Mouse (Mus musculus) cerebellum, adult 2 months (tissue): ENCODE measurements around the gene Pla2g2e. TPM values are rescaled to one million over a fixed set of nuclear protein-coding genes. Genes with fewer than 3 reads are reported as not detected.
"Not testable (repeated sequence)": the region's sequence is repeated elsewhere in the genome, so short reads cannot be mapped to it uniquely, and the experiment has no call there.

Experiments
- DNase-seq, 2 experiments: peaks; one replicate each; pipeline ENCODE4 v3.0.0; 2021
- H3K27ac ChIP-seq: fragments of 200-500 bp; 2 replicates; pipeline ENCODE4 v1.5.1; 2012; ENCODE audit warnings: low read length, control low read depth, inconsistent platforms; ENCODE audit not compliant: insufficient read depth
- H3K27me3 ChIP-seq: fragments of 200-500 bp; 2 replicates; pipeline ENCODE4 v1.6.1; 2012; ENCODE audit warnings: inconsistent platforms, mild to moderate bottlenecking, low read length, moderate library complexity; ENCODE audit not compliant: control insufficient read depth, insufficient read depth
- H3K4me1 ChIP-seq: fragments of 200-500 bp; 2 replicates; pipeline ENCODE4 v1.6.1; 2011; ENCODE audit warnings: low read length; ENCODE audit not compliant: control insufficient read depth, insufficient read depth
- H3K4me3 ChIP-seq: fragments of 200-500 bp; replicated peaks from 2 replicates; pipeline ENCODE3; 2011; ENCODE audit warnings: mild to moderate bottlenecking, low read depth, low read length, control low read depth; ENCODE audit not compliant: insufficient read depth
- CTCF ChIP-seq: fragments of 200-500 bp; IDR thresholded peaks from 2 replicates; pipeline ENCODE4 v1.5.1; 2011; ENCODE audit warnings: low read depth, mild to moderate bottlenecking, control low read depth, low read length, moderate library complexity, borderline replicate concordance; ENCODE audit not compliant: insufficient read depth
- POLR2A ChIP-seq: fragments of 200-500 bp; IDR thresholded peaks from 2 replicates; pipeline ENCODE4 v1.6.1; 2011; ENCODE audit warnings: low read length, control low read depth, borderline replicate concordance; ENCODE audit not compliant: insufficient read depth
- WGBS: fragments of 180-500 bp; shearing (Covaris S2); methylation state at CpG from one replicate; pipeline ENCODE4 v1.1.7; 2018; 5-methylcytosine and 5-hydroxymethylcytosine counted together
- polyA plus RNA-seq: library from polyadenylated mRNA; depleted of rRNA; stranded (reverse); fragments of >200 nt; gene quantifications from 2 replicates; pipeline ENCODE4 v1.2.3, GENCODE M21; 2012

Gene Pla2g2e
- polyA plus RNA-seq, 1 experiment = not detected

DNA sequence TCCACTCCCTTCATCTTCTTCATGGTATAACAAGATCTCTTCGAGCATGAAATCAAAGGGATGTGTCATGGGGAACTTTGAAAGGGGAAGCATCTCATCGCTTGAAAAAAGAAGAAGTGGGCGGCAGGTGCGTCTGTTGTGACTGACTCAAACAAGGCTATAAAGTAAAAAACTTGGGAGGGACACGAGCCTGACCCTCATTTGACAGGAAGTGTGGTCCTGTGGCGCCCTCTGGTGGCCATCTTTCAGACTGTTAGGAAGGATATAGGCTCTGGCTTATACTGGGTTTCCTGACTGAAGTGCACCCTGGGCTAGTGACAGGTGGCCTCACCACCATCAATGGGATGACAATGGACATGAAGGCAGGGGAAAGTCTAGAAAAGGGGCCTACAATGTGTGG, 6.5 kb downstream of the Pla2g2e start:
- WGBS = 18% methylated on average over 6 of the region's 6 CpGs
- peak; percentile 62 to 79 for DNase-seq
- H3K27ac ChIP-seq = no peak overlapping the region
- no peaks in the 10 kb centered on the region for H3K4me1 ChIP-seq
- TF ChIP-seq CTCF (peak; percentile 85), POLR2A (no peak)
- no peaks in the 10 kb centered on the region for H3K27me3 ChIP-seq
- H3K4me3 ChIP-seq = no peak overlapping the region

- Histone ChIP-seq H3K27me3 (no peaks in the 10 kb centered on the region), H3K4me1 (peaks cover 4% of the 10 kb centered on the region)
- WGBS = 57% methylated on average over 7 of the region's 7 CpGs
These were observed 11.4 kb downstream of the Pla2g2e start for GRCm38 (mm10) chr4:138889165-138889564.

GRCm38 (mm10) chr4:138889635-138890034, 11.9 kb downstream of the Pla2g2e start:
- Histone ChIP-seq H3K4me1 (peaks cover 4% of the 10 kb centered on the region), H3K4me3 (no peak overlapping the region), H3K27ac (no peak overlapping the region), H3K27me3 (no peaks in the 10 kb centered on the region)
- TF ChIP-seq POLR2A (no peak), CTCF (no peak)
- whole genome bisulfite sequencing = 61% methylated on average over 8 of the region's 8 CpGs
- DNase-seq = no peak

More at GRCm38 (mm10) chr4:138889165-138889564, 11.4 kb downstream of the Pla2g2e start:
- DNase-seq = no peak
- Histone ChIP-seq H3K27ac (no peak overlapping the region), H3K4me3 (no peak overlapping the region)
- TF ChIP-seq CTCF (no peak), POLR2A (no peak)

DNA sequence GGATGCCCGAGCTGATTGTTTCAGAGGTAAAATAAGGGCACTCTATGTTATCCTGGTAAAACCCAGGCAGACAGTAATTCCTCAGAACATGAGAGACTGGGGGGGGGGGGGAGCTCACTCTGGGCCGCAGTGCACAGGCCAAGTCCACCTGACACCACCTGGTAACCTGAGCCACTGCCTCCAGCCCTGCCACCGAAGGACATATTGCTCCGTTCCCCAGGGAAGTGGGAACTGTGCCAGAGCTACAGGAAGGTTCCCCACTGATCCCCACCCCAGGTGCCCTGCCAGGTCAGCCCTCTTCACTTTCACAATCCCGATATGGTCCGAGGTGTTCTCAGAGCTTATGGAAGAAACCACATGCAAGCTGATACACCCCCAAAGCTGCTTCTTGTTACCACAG, 14.9 kb downstream of the Pla2g2e start:
- TF ChIP-seq POLR2A = no peak
- TF ChIP-seq CTCF = no peak
- no peak overlapping the region for H3K4me3 ChIP-seq
- peak; percentile 21 to 28 for DNase-seq
- peaks cover 4% of the 10 kb centered on the region for H3K4me1 ChIP-seq
- WGBS = 20% methylated on average over 6 of the region's 6 CpGs
- H3K27ac ChIP-seq = no peak overlapping the region
- no peaks in the 10 kb centered on the region for H3K27me3 ChIP-seq

DNA sequence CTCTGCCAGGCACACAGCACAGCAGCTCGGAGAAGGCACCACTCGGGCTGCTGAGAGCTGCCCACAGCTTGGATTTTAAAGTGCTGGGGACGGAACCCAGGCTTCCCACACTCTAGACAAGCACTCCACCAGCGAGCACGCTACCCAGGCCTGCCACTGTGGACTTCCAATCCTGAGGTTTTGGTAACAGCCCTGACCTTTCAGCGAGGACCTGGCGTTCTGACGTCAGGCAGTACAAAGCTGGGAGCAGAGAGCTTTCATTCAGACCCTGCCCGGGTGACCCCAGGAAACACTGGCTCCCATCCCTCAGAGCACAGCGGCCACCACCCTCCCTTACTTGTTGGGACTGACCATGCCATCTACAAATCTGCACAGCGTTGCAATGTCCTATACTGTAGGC, 16.0 kb downstream of the Pla2g2e start:
- not testable (repeated sequence) for H3K27ac ChIP-seq, DNase-seq, H3K4me1 ChIP-seq, H3K27me3 ChIP-seq, H3K4me3 ChIP-seq
- WGBS = 88% methylated on average over 11 of the region's 11 CpGs

GRCm38 (mm10) chr4:138899361-138899760, 21.6 kb downstream of the Pla2g2e start:
- 79% methylated on average over 7 of the region's 7 CpGs for WGBS
- no peak for DNase-seq

DNA sequence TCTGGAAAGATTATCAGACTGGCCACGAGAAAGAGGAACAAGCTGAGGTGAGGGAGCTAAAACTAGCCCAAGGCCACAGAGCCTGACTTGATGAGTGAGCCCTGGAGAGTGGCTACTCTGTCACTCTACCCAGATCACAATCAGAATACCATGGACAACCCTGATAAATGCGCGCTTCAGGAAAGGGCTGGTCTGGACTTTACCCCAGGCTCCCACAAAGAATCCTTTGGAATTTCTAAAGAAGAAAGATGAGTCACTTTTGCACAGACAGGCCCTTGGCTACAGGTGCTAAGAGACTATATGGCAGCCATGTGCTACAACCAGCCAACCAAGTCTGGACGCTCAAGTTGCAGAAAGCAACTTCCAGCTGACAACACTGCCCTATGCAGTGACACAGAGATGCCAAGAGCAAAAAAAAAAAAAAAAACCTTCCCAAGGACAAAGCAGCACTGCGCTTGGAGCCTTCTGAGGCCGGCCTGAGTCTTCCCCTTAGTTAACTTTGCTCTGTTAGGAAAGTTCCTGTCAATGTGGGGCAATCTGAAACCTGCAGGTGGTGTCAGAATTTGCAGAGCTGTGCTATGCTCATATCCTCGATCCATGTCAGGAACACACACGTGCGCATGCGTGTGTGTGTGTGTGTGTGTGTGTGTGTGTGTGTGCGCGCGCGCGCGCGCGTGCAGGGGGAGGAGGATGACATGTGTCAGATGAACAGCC, 28.0 kb downstream of the Pla2g2e start:
- Histone ChIP-seq H3K27me3 (no peaks in the 10 kb centered on the region), H3K4me3 (no peak overlapping the region), H3K4me1 (peaks cover 3% of the 10 kb centered on the region; the same call in 1 of the 2 replicates), H3K27ac (no peak overlapping the region)
- 95% methylated on average over 18 of the region's 18 CpGs for WGBS
- no peak for TF ChIP-seq POLR2A
- TF ChIP-seq CTCF = no peak
- DNase-seq = no peak

More at GRCm38 (mm10) chr4:138899361-138899760, 21.6 kb downstream of the Pla2g2e start:
- Histone ChIP-seq H3K27ac (no peak overlapping the region), H3K4me1 (no peaks in the 10 kb centered on the region), H3K27me3 (no peaks in the 10 kb centered on the region), H3K4me3 (no peak overlapping the region)
- TF ChIP-seq POLR2A (no peak), CTCF (no peak)

GRCm38 (mm10) chr4:138913141-138913787, 35.5 kb downstream of the Pla2g2e start:
- peak overlapping the region; percentile 74 for H3K4me3 ChIP-seq
- H3K27ac ChIP-seq = peak overlapping the region; percentile 32; the same call in 1 of the 2 replicates
- peaks cover 10% of the 10 kb centered on the region; the same call in 1 of the 2 replicates for H3K4me1 ChIP-seq
- TF ChIP-seq CTCF = no peak
- no peak for TF ChIP-seq POLR2A
- WGBS = 1% methylated on average over 51 of the region's 52 CpGs
- H3K27me3 ChIP-seq = no peaks in the 10 kb centered on the region
- no peak for DNase-seq
